Mouse (Mus musculus) left cerebral cortex, adult 11 months (tissue): ENCODE measurements around the gene Zfp790.
A peak's percentile ranks its signal among the peaks of the same experiment; 100 is the strongest.
"Not testable (repeated sequence)": the region's sequence is repeated elsewhere in the genome, so short reads cannot be mapped to it uniquely, and the experiment has no call there.

Experiments used
- DNase-seq: peaks from one replicate; pipeline ENCODE4 v3.0.0; 2022; ENCODE audit warnings: low spot score

The Zfp790 gene

GRCm38 (mm10) chr7:29842105-29842504 lies 26.2 kb downstream of the Zfp790 start:
- DNase-seq, result no peak

- no peak for DNase-seq
Measured at GRCm38 (mm10) chr7:29844616-29845015, 28.7 kb downstream of the Zfp790 start.

- no peak for DNase-seq
Measured at GRCm38 (mm10) chr7:29852831-29853218, 36.9 kb downstream of the Zfp790 start.

GRCm38 (mm10) chr7:29853219-29853842 lies 37.4 kb downstream of the Zfp790 start, which contains the start of gene Zfp940:
Zfp940 (minus strand) TSS chr7:29853669.
- DNase-seq, result peak; percentile 80

GRCm38 (mm10) chr7:29859532-29860517 lies 43.9 kb downstream of the Zfp790 start, which contains the start of gene Zfp420:
Zfp420 (plus strand) TSS chr7:29859979.
- DNase-seq, result peak; percentile 89

- no peak for DNase-seq
Measured at GRCm38 (mm10) chr7:29861660-29862059, 45.7 kb downstream of the Zfp790 start.

GRCm38 (mm10) chr7:29874256-29874655 lies 58.3 kb downstream of the Zfp790 start:
- no peak for DNase-seq

- not testable (repeated sequence) for DNase-seq
Measured at GRCm38 (mm10) chr7:29877561-29877960, 61.6 kb downstream of the Zfp790 start.

- no peak for DNase-seq
Measured at GRCm38 (mm10) chr7:29880056-29880455, 64.1 kb downstream of the Zfp790 start.
